8 mouse cellular contexts compared by ENCODE assay signal in the genomic region with DNA sequence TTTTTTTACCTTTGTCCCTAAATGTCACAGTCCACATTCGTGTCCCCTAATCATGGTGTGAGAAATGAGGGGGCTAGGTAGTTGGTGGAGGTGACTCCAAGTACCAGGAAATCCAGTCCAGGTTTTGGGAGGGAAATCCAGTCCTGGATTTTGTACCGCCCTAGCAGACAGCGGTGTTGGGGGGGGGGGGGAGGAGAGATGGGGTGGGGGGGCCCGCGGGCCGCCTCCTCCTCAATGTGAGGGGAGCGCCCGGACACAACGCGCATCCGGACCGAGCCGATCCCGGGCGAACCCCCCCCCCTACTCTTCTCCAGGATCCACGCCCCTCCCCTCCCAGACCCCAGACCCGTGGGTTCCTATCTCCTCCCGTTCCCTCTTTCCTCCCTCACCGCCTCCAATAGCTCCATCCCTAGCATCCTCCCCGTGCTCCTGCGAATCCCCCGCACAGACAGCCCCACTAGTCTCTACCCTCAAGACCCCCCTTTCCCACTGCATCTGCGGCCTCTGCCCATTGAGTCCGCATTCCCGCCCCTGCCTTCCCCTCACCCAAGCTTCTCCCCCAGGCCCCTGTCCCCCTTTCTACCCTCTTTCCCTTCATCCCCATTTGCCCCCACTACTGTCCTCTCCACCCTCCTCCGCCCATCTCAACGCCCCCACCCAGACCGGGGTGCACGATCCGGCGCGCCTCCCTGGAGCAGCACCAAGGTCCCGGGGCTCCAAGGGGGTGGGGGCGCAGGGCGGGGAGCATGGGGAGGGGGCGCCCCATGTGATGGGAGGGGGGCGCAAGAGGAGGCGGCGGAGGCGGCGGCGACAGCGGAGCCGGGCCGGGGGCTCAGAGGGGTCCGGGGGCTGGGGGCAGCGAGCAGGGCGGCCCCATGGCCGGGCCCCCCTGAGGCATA. TPM values are rescaled to one million over a fixed set of nuclear protein-coding genes. Genes with fewer than 3 reads are reported as not detected.
A peak's percentile ranks its signal among the peaks of the same experiment; 100 is the strongest.
DNase-seq lines count a peak whose midpoint lies in the region; ATAC-seq and TF ChIP-seq lines count a peak whose summit lies in the region.

No protein-coding gene starts in this region.

- H3K4me2 ChIP-seq in embryonic facial prominence, embryonic 14.5 days (ENCODE audit: low read depth, low read length) = peak overlapping the region; percentile 99
- H3K4me2 ChIP-seq in hindbrain, embryonic 16.5 days (ENCODE audit: low read length) = peak overlapping the region; percentile 86
- H3K4me2 ChIP-seq in liver, embryonic 16.5 days (ENCODE audit: low read depth, low read length) = peak overlapping the region; percentile 61
- peak overlapping the region; percentile 97 for H3K4me2 ChIP-seq in stomach, embryonic 14.5 days (replicated peaks; ENCODE audit: low read depth, low read length)

- H3K4me1 ChIP-seq in E14TG2a.4 (replicated peaks; ENCODE audit: low read depth, low read length) = peaks cover 52% of the 10 kb centered on the region
- H3K4me1 ChIP-seq in embryonic facial prominence, embryonic 14.5 days (ENCODE audit: control insufficient read depth, insufficient read depth, low read length) = peaks cover 20% of the 10 kb centered on the region
- H3K4me1 ChIP-seq in hindbrain, embryonic 16.5 days (ENCODE audit: control insufficient read depth, insufficient read depth, low read depth, low read length) = peaks cover 33% of the 10 kb centered on the region
- peaks cover 21% of the 10 kb centered on the region for H3K4me1 ChIP-seq in liver, embryonic 16.5 days (ENCODE audit: control insufficient read depth, low read depth, low read length)
- H3K4me1 ChIP-seq in stomach, embryonic 14.5 days (ENCODE audit: control insufficient read depth, insufficient read depth, low read length) = peaks cover 22% of the 10 kb centered on the region

- peaks cover 90% of the 10 kb centered on the region for H3K27me3 ChIP-seq in E14TG2a.4 (ENCODE audit: insufficient read depth, low read length)
- H3K27me3 ChIP-seq in embryonic facial prominence, embryonic 14.5 days (replicated peaks; ENCODE audit: control insufficient read depth, insufficient read depth, low read length) = peaks cover 88% of the 10 kb centered on the region
- H3K27me3 ChIP-seq in hindbrain, embryonic 16.5 days (replicated peaks; ENCODE audit: control insufficient read depth, insufficient read depth, low read length) = no peaks in the 10 kb centered on the region
- peaks cover 30% of the 10 kb centered on the region for H3K27me3 ChIP-seq in liver, embryonic 16.5 days (ENCODE audit: control insufficient read depth, insufficient read depth, low read depth, low read length)
- peaks cover 40% of the 10 kb centered on the region for H3K27me3 ChIP-seq in stomach, embryonic 14.5 days (ENCODE audit: control insufficient read depth, insufficient read depth, low read length)

- H3K9me3 ChIP-seq in E14TG2a.4 (ENCODE audit: low read length) = no peaks in the 10 kb centered on the region
- no peaks in the 10 kb centered on the region for H3K9me3 ChIP-seq in embryonic facial prominence, embryonic 14.5 days (ENCODE audit: control insufficient read depth, low read length)
- no peaks in the 10 kb centered on the region for H3K9me3 ChIP-seq in hindbrain, embryonic 16.5 days (ENCODE audit: control insufficient read depth, low read length)
- H3K9me3 ChIP-seq in liver, embryonic 16.5 days (replicated peaks; ENCODE audit: control insufficient read depth, low read length) = no peaks in the 10 kb centered on the region
- no peaks in the 10 kb centered on the region for H3K9me3 ChIP-seq in stomach, embryonic 14.5 days (ENCODE audit: control insufficient read depth, low read depth, low read length)

- peak; percentile 72 for DNase-seq in cerebellum, adult 11-12 months
- DNase-seq in embryonic facial prominence, embryonic 14.5 days (ENCODE audit: low spot score) = peak; percentile 77
- DNase-seq in B cell, adult 2 months = no peak

- WGBS in embryonic facial prominence, embryonic 14.5 days = 1% methylated on average over 35 of the region's 49 CpGs
- WGBS in hindbrain, embryonic 16.5 days = under 1% methylated on average over 35 of the region's 49 CpGs
- 18% methylated on average over 38 of the region's 49 CpGs for WGBS in liver, embryonic 16.5 days (ENCODE audit: insufficient replicate concordance)
- WGBS in stomach, embryonic 14.5 days = under 1% methylated on average over 30 of the region's 49 CpGs

- H3K27ac ChIP-seq in embryonic facial prominence, embryonic 14.5 days (replicated peaks; ENCODE audit: low read depth, low read length) = no peak overlapping the region
- peak overlapping the region; percentile 92 for H3K27ac ChIP-seq in hindbrain, embryonic 16.5 days (ENCODE audit: low read depth, low read length)
- H3K27ac ChIP-seq in liver, embryonic 16.5 days (ENCODE audit: low read length) = no peak overlapping the region
- no peak overlapping the region for H3K27ac ChIP-seq in stomach, embryonic 14.5 days (ENCODE audit: low read length)

- peak overlapping the region; percentile 77 for H3K4me3 ChIP-seq in E14TG2a.4 (replicated peaks; ENCODE audit: low read length)
- peak overlapping the region; percentile 63 for H3K4me3 ChIP-seq in embryonic facial prominence, embryonic 14.5 days (ENCODE audit: low read depth, low read length)
- H3K4me3 ChIP-seq in hindbrain, embryonic 16.5 days (ENCODE audit: low read length) = peak overlapping the region; percentile 83
- peak overlapping the region; percentile 34 for H3K4me3 ChIP-seq in liver, embryonic 16.5 days (ENCODE audit: low read depth, low read length)
- peak overlapping the region; percentile 44 for H3K4me3 ChIP-seq in stomach, embryonic 14.5 days (ENCODE audit: low read depth, low read length)

- H3K9ac ChIP-seq in embryonic facial prominence, embryonic 14.5 days (ENCODE audit: low read depth, low read length) = peak overlapping the region; percentile 67
- peak overlapping the region; percentile 89 for H3K9ac ChIP-seq in hindbrain, embryonic 16.5 days (ENCODE audit: low read depth, low read length)
- H3K9ac ChIP-seq in liver, embryonic 16.5 days (ENCODE audit: low read depth, low read length) = no peak overlapping the region
- peak overlapping the region; percentile 19; the same call in 1 of the 2 replicates for H3K9ac ChIP-seq in stomach, embryonic 14.5 days (replicated peaks; ENCODE audit: low read depth, low read length)

- no peak for ATAC-seq in cerebellum, adult (ENCODE audit: insufficient number of reproducible peaks, low FRiP score, low TSS enrichment)
- peak; percentile 50 for ATAC-seq in embryonic facial prominence, embryonic 14.5 days (ENCODE audit: low read depth)
- peak; percentile 71 for ATAC-seq in hindbrain, embryonic 16.5 days
- ATAC-seq in liver, embryonic 16.5 days (ENCODE audit: low read depth) = no peak
- ATAC-seq in stomach, embryonic 14.5 days (ENCODE audit: insufficient number of reproducible peaks, insufficient read depth, low FRiP score, low read depth) = 0 out of 2 replicates have a peak, but pooled peaks have one; percentile 35

- no peaks in the 10 kb centered on the region for H3K36me3 ChIP-seq in E14TG2a.4 (ENCODE audit: insufficient read depth, low read length)
- no peaks in the 10 kb centered on the region for H3K36me3 ChIP-seq in embryonic facial prominence, embryonic 14.5 days (ENCODE audit: control insufficient read depth, insufficient read depth, low read length)
- H3K36me3 ChIP-seq in hindbrain, embryonic 16.5 days (ENCODE audit: control insufficient read depth, insufficient read depth, low read length) = peaks cover 6% of the 10 kb centered on the region; the same call in 1 of the 2 replicates
- no peaks in the 10 kb centered on the region for H3K36me3 ChIP-seq in liver, embryonic 16.5 days (ENCODE audit: control insufficient read depth, insufficient read depth)
- no peaks in the 10 kb centered on the region for H3K36me3 ChIP-seq in stomach, embryonic 14.5 days (ENCODE audit: control insufficient read depth, insufficient read depth, low read length)

- no peak for TF ChIP-seq CTCF in E14TG2a.4 (conservative IDR thresholded peaks at IDR 0.05; ENCODE audit: low read length)

RNA-seq across cellular contexts. Expression of gene Agap2, which starts 3.8 kb away (rescaled TPM):
- polyA plus RNA-seq in embryonic facial prominence, embryonic 14.5 days (2014; fragmentation: Nextera tagmentation; extraction: Ambion mirVana) = 0.45 and 0.72 TPM in 2 replicates
- polyA plus RNA-seq in hindbrain, embryonic 16.5 days (2015; fragmentation: Nextera tagmentation; extraction: Ambion mirVana) = 3.4 and 4.2 TPM in 2 replicates
- polyA plus RNA-seq in liver, embryonic 16.5 days (2015; fragmentation: Nextera tagmentation; extraction: Ambion mirVana) = 0.71 and 1.2 TPM in 2 replicates
- polyA plus RNA-seq in stomach, embryonic 14.5 days (2014; fragmentation: Nextera tagmentation; extraction: Ambion mirVana) = 0.27 and 0.56 TPM in 2 replicates

RNA-seq across cellular contexts. Expression of gene Tspan31, which starts 8.9 kb away (rescaled TPM):
- 51.8 and 53.6 TPM in 2 replicates for polyA plus RNA-seq in embryonic facial prominence, embryonic 14.5 days (2014; fragmentation: Nextera tagmentation; extraction: Ambion mirVana)
- polyA plus RNA-seq in hindbrain, embryonic 16.5 days (2015; fragmentation: Nextera tagmentation; extraction: Ambion mirVana) = 123 TPM in 2 replicates
- 87.4 and 96.7 TPM in 2 replicates for polyA plus RNA-seq in liver, embryonic 16.5 days (2015; fragmentation: Nextera tagmentation; extraction: Ambion mirVana)
- polyA plus RNA-seq in stomach, embryonic 14.5 days (2014; fragmentation: Nextera tagmentation; extraction: Ambion mirVana) = 124 and 141 TPM in 2 replicates

RNA-seq across cellular contexts. Expression of gene Cdk4, which starts 15.6 kb away (rescaled TPM):
- polyA plus RNA-seq in embryonic facial prominence, embryonic 14.5 days (2014; fragmentation: Nextera tagmentation; extraction: Ambion mirVana) = 1,371 and 1,625 TPM in 2 replicates
- polyA plus RNA-seq in hindbrain, embryonic 16.5 days (2015; fragmentation: Nextera tagmentation; extraction: Ambion mirVana) = 669 and 724 TPM in 2 replicates
- 293 and 317 TPM in 2 replicates for polyA plus RNA-seq in liver, embryonic 16.5 days (2015; fragmentation: Nextera tagmentation; extraction: Ambion mirVana)
- 1,788 and 1,817 TPM in 2 replicates for polyA plus RNA-seq in stomach, embryonic 14.5 days (2014; fragmentation: Nextera tagmentation; extraction: Ambion mirVana)

RNA-seq across cellular contexts. Expression of gene March9, which starts 18.9 kb away (rescaled TPM):
- polyA plus RNA-seq in embryonic facial prominence, embryonic 14.5 days (2014; fragmentation: Nextera tagmentation; extraction: Ambion mirVana) = 1.5 and 2.0 TPM in 2 replicates
- 5.2 and 6.0 TPM in 2 replicates for polyA plus RNA-seq in hindbrain, embryonic 16.5 days (2015; fragmentation: Nextera tagmentation; extraction: Ambion mirVana)
- polyA plus RNA-seq in liver, embryonic 16.5 days (2015; fragmentation: Nextera tagmentation; extraction: Ambion mirVana) = not detected in 2 replicates
- polyA plus RNA-seq in stomach, embryonic 14.5 days (2014; fragmentation: Nextera tagmentation; extraction: Ambion mirVana) = 2.0 and 2.3 TPM in 2 replicates

RNA-seq across cellular contexts. Expression of gene Cyp27b1, which starts 30.9 kb away (rescaled TPM):
- 0.13 and 0.29 TPM in 2 replicates for polyA plus RNA-seq in embryonic facial prominence, embryonic 14.5 days (2014; fragmentation: Nextera tagmentation; extraction: Ambion mirVana)
- 0.12 and 0.18 TPM in 2 replicates for polyA plus RNA-seq in hindbrain, embryonic 16.5 days (2015; fragmentation: Nextera tagmentation; extraction: Ambion mirVana)
- polyA plus RNA-seq in liver, embryonic 16.5 days (2015; fragmentation: Nextera tagmentation; extraction: Ambion mirVana) = 0.04 TPM in 1 of 2 replicates, not detected in the other
- 0.13 and 0.18 TPM in 2 replicates for polyA plus RNA-seq in stomach, embryonic 14.5 days (2014; fragmentation: Nextera tagmentation; extraction: Ambion mirVana)

Comparison
In these comparisons a context has a peak if more than half of its experiments do, and no peak if none do; other contexts are left out.
1. DNase-seq: peak in cerebellum, adult 11-12 months (single experiment) and embryonic facial prominence, embryonic 14.5 days (single experiment); none in B cell, adult 2 months (0 of 2).
2. ATAC-seq: peak in embryonic facial prominence, embryonic 14.5 days (single experiment), hindbrain, embryonic 16.5 days (single experiment) and stomach, embryonic 14.5 days (single experiment); none in cerebellum, adult (single experiment) and liver, embryonic 16.5 days (single experiment).
3. Peak in every context shown above with its lines, with median percentiles within 50 percentile points of each other: H3K4me3 ChIP-seq and H3K4me2 ChIP-seq.